Mouse (Mus musculus): ENCODE measurements around the gene Hist1h4n. TPM values are rescaled to one million over a fixed set of nuclear protein-coding genes. Genes with fewer than 3 reads are reported as not detected.
A peak's percentile ranks its signal among the peaks of the same experiment; 100 is the strongest.
"Not testable (repeated sequence)": the region's sequence is repeated elsewhere in the genome, so short reads cannot be mapped to it uniquely, and the experiment has no call there.

Gene Hist1h4n
- 25.9 and 58.6 TPM in 2 replicates for polyA plus RNA-seq (2012; rRNA removed)

DNA sequence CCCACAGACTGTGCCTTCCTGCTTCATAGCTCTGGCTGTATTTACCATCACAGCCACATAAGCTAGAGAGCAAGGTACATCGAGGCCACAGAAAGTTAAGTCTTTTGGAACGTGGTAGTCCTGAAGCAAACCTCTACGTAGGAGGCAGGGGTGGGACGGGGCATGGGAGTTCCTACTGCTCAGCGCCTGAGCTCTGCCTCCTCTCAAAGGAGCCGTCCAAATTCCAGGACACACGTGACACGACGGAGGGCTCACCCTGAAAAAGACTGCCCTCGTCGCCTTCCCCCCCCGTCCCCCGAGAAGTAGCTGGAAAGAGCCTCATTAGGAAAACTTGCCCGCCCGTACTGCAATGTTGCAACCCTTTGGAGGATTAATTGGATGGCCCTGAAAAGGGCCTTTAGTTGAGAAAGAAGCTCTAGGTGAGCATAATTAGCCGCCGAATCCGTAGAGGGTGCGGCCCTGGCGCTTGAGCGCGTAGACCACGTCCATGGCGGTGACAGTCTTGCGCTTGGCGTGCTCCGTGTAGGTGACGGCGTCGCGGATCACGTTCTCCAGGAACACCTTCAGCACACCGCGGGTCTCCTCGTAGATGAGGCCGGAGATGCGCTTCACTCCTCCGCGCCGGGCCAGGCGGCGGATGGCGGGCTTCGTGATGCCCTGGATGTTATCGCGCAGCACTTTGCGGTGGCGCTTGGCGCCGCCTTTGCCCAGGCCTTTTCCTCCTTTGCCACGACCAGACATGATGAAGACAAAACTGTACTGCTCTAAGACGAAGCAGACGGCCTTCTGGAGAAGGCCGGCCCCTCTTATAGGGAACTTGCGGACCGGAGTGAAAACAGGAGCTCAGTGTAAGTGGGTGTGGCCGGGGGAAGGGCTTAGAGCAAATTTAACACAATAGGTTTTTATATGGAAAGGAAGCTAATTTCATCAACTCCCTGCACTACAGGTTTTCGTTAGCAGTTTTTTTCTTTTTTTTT lies at the start of gene Hist1h4n:
Hist1h4n (minus strand) TSS at position 779 of the 977 bp plus-strand sequence.
- DNase-seq (ENCODE audit: low read depth) = not testable (repeated sequence)

DNA sequence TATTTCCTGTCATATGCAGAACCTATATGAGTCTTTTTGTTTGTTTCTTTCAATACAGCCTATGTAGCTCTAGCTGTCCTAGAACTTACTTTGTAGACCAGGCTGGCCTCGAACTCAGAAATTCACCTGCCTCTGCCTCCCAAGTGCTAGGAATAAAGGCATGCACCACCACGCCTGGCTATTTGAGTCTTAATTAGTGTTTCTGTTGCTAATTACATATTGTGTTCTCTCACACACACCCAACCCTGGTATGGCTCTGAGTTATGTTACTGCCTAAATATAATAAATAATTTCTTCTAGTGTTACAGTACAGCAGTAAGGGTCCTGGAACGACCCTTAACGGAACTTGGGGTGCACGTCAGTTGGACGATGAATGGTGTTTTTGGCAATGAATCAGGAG lies 48.7 kb upstream of the Hist1h4n start:
- DNase-seq (ENCODE audit: low read depth) = no peak
- TF ChIP-seq CTCF (IDR thresholded peaks at IDR 0.05; ENCODE audit: borderline replicate concordance, extremely low read depth, insufficient read depth, insufficient read length) (no peak), POLR2A (IDR thresholded peaks at IDR 0.05; ENCODE audit: borderline replicate concordance, extremely low read depth, insufficient read depth, insufficient read length, poor library complexity, severe bottlenecking) (no peak)

GRCm38 (mm10) chr13:21865503-21865902 lies 33.5 kb upstream of the Hist1h4n start:
- not testable (repeated sequence) for DNase-seq (ENCODE audit: low read depth)

DNA sequence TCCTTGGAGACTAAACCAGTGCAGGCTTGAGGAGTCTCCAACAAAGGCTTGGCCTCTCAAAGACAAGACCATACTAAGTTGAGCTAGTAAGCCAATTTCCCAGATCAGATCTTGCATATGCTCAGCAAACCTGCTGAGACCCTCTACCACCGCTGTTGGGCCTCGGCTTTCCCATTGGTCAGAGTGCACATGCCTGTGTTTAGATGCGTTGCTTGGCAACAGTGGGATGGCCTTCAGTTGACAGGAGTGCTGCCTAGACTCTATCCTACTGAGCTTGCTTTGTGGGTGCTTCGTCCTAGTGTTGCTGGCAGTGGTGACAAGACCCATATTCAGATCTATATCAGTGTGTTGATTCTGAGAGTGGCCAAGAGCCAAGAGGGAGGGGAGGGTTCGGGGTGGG lies 29.6 kb upstream of the Hist1h4n start:
- no peak for TF ChIP-seq POLR2A (IDR thresholded peaks at IDR 0.05; ENCODE audit: borderline replicate concordance, extremely low read depth, insufficient read depth, insufficient read length, poor library complexity, severe bottlenecking)
- no peak for TF ChIP-seq CTCF (IDR thresholded peaks at IDR 0.05; ENCODE audit: borderline replicate concordance, extremely low read depth, insufficient read depth, insufficient read length)
- peak; percentile 26 for DNase-seq (ENCODE audit: low read depth)

DNA sequence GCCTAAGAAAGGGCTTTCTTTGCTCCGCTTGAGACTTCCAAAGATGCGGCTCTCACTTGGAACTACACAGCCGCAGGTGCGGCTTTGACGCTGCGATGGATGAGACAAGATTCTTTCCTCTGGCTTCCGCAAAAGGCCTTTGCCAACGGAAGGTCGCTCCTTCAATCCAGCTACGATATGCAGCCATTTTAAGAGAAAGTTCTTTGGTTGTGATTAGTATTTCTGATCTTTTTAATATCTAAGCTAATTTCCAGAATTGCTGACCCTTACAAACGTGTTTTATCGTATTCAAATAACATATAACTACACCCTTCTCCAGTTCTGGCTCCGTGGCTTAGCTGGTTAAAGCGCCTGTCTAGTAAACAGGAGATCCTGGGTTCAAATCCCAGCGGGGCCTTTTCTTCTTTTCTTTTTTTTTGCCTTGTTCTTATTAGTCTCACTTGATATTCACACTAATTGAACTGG lies 23.7 kb upstream of the Hist1h4n start:
- TF ChIP-seq POLR2A (IDR thresholded peaks at IDR 0.05; ENCODE audit: borderline replicate concordance, extremely low read depth, insufficient read depth, insufficient read length, poor library complexity, severe bottlenecking) (no peak), CTCF (IDR thresholded peaks at IDR 0.05; ENCODE audit: borderline replicate concordance, extremely low read depth, insufficient read depth, insufficient read length) (no peak)
- peak; percentile 69 for DNase-seq (ENCODE audit: low read depth)

GRCm38 (mm10) chr13:21855146-21855545 lies 23.1 kb upstream of the Hist1h4n start:
- no peak for TF ChIP-seq POLR2A (IDR thresholded peaks at IDR 0.05; ENCODE audit: borderline replicate concordance, extremely low read depth, insufficient read depth, insufficient read length, poor library complexity, severe bottlenecking)
- TF ChIP-seq CTCF (IDR thresholded peaks at IDR 0.05; ENCODE audit: borderline replicate concordance, extremely low read depth, insufficient read depth, insufficient read length) = no peak
- peak; percentile 69 for DNase-seq (ENCODE audit: low read depth)

- DNase-seq (ENCODE audit: low read depth) = peak; percentile 4
Measured at GRCm38 (mm10) chr13:21852215-21852945, 20.4 kb upstream of the Hist1h4n start.

GRCm38 (mm10) chr13:21850696-21851095 lies 18.7 kb upstream of the Hist1h4n start:
- DNase-seq (ENCODE audit: low read depth) = not testable (repeated sequence)

More at GRCm38 (mm10) chr13:21852215-21852945, 20.4 kb upstream of the Hist1h4n start:
- TF ChIP-seq CTCF (IDR thresholded peaks at IDR 0.05; ENCODE audit: borderline replicate concordance, extremely low read depth, insufficient read depth, insufficient read length) (no peak), POLR2A (IDR thresholded peaks at IDR 0.05; ENCODE audit: borderline replicate concordance, extremely low read depth, insufficient read depth, insufficient read length, poor library complexity, severe bottlenecking) (no peak)

GRCm38 (mm10) chr13:21847883-21848282 lies 15.9 kb upstream of the Hist1h4n start:
- DNase-seq (ENCODE audit: low read depth) = peak; percentile 17
- no peak for TF ChIP-seq CTCF (IDR thresholded peaks at IDR 0.05; ENCODE audit: borderline replicate concordance, extremely low read depth, insufficient read depth, insufficient read length)
- TF ChIP-seq POLR2A (IDR thresholded peaks at IDR 0.05; ENCODE audit: borderline replicate concordance, extremely low read depth, insufficient read depth, insufficient read length, poor library complexity, severe bottlenecking) = no peak

DNA sequence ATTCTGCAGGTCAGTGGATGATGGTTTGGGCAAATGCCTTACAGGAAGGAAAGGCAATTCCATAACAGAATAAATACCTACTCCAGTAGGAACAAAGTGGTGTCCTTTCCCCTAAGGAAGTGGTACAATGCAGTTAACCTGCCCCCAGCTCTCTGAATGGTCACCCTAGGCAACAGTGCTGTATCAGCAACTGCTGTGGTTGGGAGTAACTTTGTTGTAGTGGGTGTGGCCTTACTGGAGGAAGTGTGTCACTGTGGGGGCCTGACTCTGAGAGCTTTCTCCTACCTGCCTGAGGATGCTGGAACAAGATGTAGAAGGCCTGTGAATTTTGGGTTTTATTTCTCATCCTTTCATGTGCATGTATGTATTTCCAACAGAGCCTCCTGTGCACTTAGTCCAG lies 14.4 kb upstream of the Hist1h4n start:
- not testable (repeated sequence) for DNase-seq (ENCODE audit: low read depth)

- not testable (repeated sequence) for DNase-seq (ENCODE audit: low read depth)
Measured at GRCm38 (mm10) chr13:21840508-21840907, 8.5 kb upstream of the Hist1h4n start.

- not testable (repeated sequence) for DNase-seq (ENCODE audit: low read depth)
Measured at GRCm38 (mm10) chr13:21833461-21833860, 1.5 kb upstream of the Hist1h4n start, which contains the start of the genes Hist1h2ap and Hist1h2br. Gene Hist1h2ap (minus strand): TSS chr13:21833507. Gene Hist1h2br (plus strand): TSS chr13:21833743.

DNA sequence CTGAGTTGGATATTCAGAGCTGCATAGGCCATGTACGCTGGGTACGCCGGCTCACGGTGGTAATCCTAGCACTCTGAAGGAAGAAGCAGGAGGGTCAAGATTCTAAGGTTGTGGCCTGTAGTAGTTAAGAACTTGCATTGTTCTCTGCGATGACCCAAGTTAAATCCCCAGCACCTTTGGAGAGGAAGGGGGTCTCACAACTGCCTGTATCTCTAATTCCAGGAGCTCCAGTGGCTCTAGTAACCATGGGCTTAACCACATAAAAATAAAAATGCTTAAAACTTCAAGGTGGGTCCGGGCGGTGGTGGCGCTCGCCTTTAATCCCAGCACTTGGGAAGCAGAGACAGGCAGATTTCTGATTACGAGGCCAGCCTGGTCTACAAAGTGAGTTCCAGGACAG lies 1.7 kb downstream of the Hist1h4n start:
- TF ChIP-seq POLR2A (IDR thresholded peaks at IDR 0.05; ENCODE audit: borderline replicate concordance, extremely low read depth, insufficient read depth, insufficient read length, poor library complexity, severe bottlenecking) (no peak), CTCF (IDR thresholded peaks at IDR 0.05; ENCODE audit: borderline replicate concordance, extremely low read depth, insufficient read depth, insufficient read length) (no peak)
- DNase-seq (ENCODE audit: low read depth) = no peak

Measured in brain, embryonic 14.5 days (tissue).